Mouse (Mus musculus) lung, embryonic 16.5 days (tissue): ENCODE data around the gene Gm47995. TPM values are rescaled to one million over a fixed set of nuclear protein-coding genes. Genes with fewer than 3 reads are reported as not detected.
A peak's percentile ranks its signal among the peaks of the same experiment; 100 is the strongest.

Source experiments
- ATAC-seq: fragments of 200-750 bp; cut with Nextera tagmentation; 2 replicates; pipeline ENCODE4 v1.8.0; 2017; ENCODE audit warnings: low read depth, mild to moderate bottlenecking, moderate library complexity
- H3K27ac ChIP-seq: fragments of 300-500 bp; sonication (generic); 2 replicates; pipeline ENCODE4 v1.5.1; 2014; ENCODE audit warnings: mild to moderate bottlenecking, control low read depth, low read length
- H3K27me3 ChIP-seq: fragments of 300-500 bp; sonication (generic); 2 replicates; pipeline ENCODE4 v1.6.1; 2014; ENCODE audit warnings: low read depth, low read length, mixed read lengths; ENCODE audit not compliant: control insufficient read depth, insufficient read depth
- H3K36me3 ChIP-seq: fragments of 300-500 bp; sonication (generic); 2 replicates; pipeline ENCODE4 v1.6.1; 2014; ENCODE audit warnings: low read length; ENCODE audit not compliant: control insufficient read depth, insufficient read depth
- H3K4me1 ChIP-seq: fragments of 300-500 bp; sonication (generic); replicated peaks from 2 replicates; pipeline ENCODE4 v1.6.1; 2014; ENCODE audit warnings: low read length, mixed read lengths; ENCODE audit not compliant: control insufficient read depth, insufficient read depth
- H3K4me2 ChIP-seq: fragments of 300-500 bp; sonication (generic); 2 replicates; pipeline ENCODE4 v1.6.1; 2014; ENCODE audit warnings: low read depth, low read length, control low read depth
- H3K4me3 ChIP-seq: fragments of 300-500 bp; sonication (generic); 2 replicates; pipeline ENCODE4 v1.5.1; 2014; ENCODE audit warnings: mild to moderate bottlenecking, low read length, control low read depth
- H3K9ac ChIP-seq: fragments of 300-500 bp; sonication (generic); 2 replicates; pipeline ENCODE4 v1.6.1; 2014; ENCODE audit warnings: low read length, control low read depth
- H3K9me3 ChIP-seq: fragments of 300-500 bp; sonication (generic); 2 replicates; pipeline ENCODE4 v1.6.1; 2016; ENCODE audit warnings: low read length; ENCODE audit not compliant: control insufficient read depth
- WGBS: fragments of 180-500 bp; shearing (Covaris S2); extraction: QIAGEN DNeasy Blood & Tissue Kit; methylation state at CpG from one replicate; pipeline ENCODE4 v1.1.7; 2014; 5-methylcytosine and 5-hydroxymethylcytosine counted together
- polyA plus RNA-seq: library from polyadenylated mRNA; unstranded; fragments of >200 nt; fragmentation: Nextera tagmentation; extraction: Ambion mirVana; gene quantifications from 2 replicates; pipeline ENCODE4 v1.2.1, GENCODE M21; 2015

Gm47995 gene
- polyA plus RNA-seq, 1 experiment from 2014 or later, result not detected

GRCm38 (mm10) chr1:151220098-151220497 is 21.9 kb downstream of the Gm47995 start:
- Histone ChIP-seq H3K9ac (no peak overlapping the region), H3K9me3 (no peaks in the 10 kb centered on the region), H3K4me3 (no peak overlapping the region), H3K27me3 (no peaks in the 10 kb centered on the region), H3K27ac (no peak overlapping the region), H3K4me1 (no peaks in the 10 kb centered on the region), H3K36me3 (no peaks in the 10 kb centered on the region), H3K4me2 (no peak overlapping the region)
- 73% methylated on average over 7 of the region's 7 CpGs for WGBS
- no peak for ATAC-seq

DNA sequence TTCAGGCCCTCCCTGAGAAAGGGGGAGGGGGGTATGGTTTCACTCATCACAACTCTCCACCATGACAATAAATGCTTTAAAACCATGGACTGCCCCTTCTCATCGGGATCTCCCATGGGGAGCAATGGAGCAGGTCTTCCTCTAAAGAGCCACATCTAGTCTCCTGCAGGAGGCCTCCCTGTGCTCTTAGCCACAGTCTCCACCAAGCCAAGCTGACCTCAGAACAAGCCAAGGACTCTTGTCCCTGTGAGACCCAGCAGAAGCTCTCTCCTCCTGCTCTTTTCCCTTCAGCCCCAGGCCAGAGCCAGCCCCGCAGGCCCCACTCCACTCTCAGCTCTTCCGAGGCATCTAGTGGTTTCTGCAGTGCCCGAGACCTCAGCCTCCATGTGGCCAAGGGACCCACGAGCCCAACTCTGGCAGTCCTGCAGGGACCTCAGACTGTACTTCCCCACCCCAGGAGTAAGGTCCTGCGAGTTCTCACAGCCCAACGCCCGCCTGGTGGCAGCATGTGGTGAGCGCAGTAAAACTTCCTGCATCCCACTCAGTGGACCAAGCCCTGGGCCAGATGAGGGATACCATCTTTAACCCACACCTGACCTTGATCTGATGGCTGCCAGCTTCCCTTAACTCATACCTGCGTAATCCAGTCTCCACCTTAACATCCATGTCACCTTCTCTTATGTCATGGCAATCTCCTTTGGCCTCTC is 24.5 kb downstream of the Gm47995 start:
- H3K36me3 ChIP-seq, result no peaks in the 10 kb centered on the region
- no peak for ATAC-seq
- no peak overlapping the region for H3K9ac ChIP-seq
- H3K4me3 ChIP-seq, result no peak overlapping the region
- H3K27me3 ChIP-seq, result no peaks in the 10 kb centered on the region
- H3K27ac ChIP-seq, result no peak overlapping the region
- WGBS, result 77% methylated on average over 10 of the region's 10 CpGs
- no peak overlapping the region for H3K4me2 ChIP-seq
- H3K9me3 ChIP-seq, result no peaks in the 10 kb centered on the region
- H3K4me1 ChIP-seq, result no peaks in the 10 kb centered on the region

DNA sequence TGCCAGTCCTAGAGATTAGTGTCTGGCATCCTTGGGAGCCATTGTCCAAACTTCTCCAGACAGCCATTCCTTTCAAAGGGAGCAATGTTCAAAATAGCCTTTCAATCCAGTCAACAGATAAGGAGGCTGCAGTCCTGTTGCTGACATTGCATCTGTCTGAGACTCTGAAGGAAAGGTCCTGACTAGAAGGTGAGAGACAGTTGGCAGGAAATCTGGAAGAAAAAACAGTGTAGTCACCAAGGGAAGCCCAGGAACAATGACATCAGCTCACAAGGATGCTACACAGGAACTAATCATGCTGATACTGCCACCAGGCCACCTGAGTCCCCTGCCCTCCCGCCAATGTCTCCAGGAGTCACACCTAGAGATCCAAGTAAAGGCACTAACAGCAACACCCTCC is 25.1 kb downstream of the Gm47995 start:
- Histone ChIP-seq H3K4me1 (no peaks in the 10 kb centered on the region), H3K36me3 (no peaks in the 10 kb centered on the region), H3K27me3 (no peaks in the 10 kb centered on the region), H3K4me3 (no peak overlapping the region), H3K4me2 (no peak overlapping the region), H3K9ac (no peak overlapping the region), H3K27ac (no peak overlapping the region), H3K9me3 (no peaks in the 10 kb centered on the region)
- 33% methylated on average over 1 of the region's 1 CpGs for WGBS
- ATAC-seq, result no peak

DNA sequence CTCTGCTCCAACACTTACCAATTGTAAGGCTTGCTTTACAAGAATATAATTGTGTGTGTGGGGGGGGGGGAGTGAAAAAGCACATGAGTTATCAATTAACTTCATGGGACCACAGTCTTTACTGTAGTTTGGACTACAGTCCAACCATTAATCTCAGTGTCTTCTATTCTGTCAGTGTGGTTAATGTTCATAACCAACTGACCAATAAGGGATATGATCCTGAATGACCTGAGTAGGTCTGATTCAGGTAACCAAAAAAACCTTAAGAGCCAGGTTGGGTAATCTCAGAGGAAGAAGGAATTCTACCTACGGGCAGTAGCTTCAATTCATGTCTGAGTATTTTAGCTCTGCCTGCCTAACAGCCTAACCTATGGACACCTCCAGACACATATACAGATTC is 26.3 kb downstream of the Gm47995 start:
- ATAC-seq, result no peak

DNA sequence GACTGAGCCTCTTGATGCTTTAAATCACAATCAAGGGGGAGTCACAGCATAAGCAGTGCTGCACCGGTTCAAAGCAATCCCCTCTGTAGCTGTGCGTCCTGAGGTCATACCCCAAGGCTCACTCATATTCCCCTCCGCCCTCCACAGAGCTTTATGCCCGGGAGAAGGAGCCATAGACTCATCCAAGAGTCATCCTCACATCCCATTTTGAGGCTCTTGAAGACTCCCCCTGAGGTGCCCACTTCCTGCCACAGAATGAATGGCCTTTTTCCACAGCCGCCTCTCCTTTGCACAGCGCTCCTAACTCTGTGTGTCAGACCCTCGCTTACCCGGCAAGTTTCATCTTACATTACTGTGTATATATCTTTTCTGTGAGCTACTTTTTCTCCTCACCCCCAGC is 29.3 kb downstream of the Gm47995 start:
- Histone ChIP-seq H3K9me3 (no peaks in the 10 kb centered on the region), H3K4me1 (no peaks in the 10 kb centered on the region), H3K27me3 (no peaks in the 10 kb centered on the region), H3K4me3 (no peak overlapping the region), H3K27ac (no peak overlapping the region), H3K9ac (no peak overlapping the region), H3K36me3 (no peaks in the 10 kb centered on the region), H3K4me2 (no peak overlapping the region)
- ATAC-seq, result no peak
- WGBS, result 65% methylated on average over 8 of the region's 8 CpGs

More for the DNA sequence above, 26.3 kb downstream of the Gm47995 start:
- Histone ChIP-seq H3K4me3 (no peak overlapping the region), H3K36me3 (no peaks in the 10 kb centered on the region), H3K4me2 (no peak overlapping the region), H3K9ac (no peak overlapping the region), H3K9me3 (no peaks in the 10 kb centered on the region), H3K27me3 (no peaks in the 10 kb centered on the region), H3K4me1 (no peaks in the 10 kb centered on the region), H3K27ac (no peak overlapping the region)
- 93% methylated on average over 1 of the region's 1 CpGs for WGBS

- 68% methylated on average over 1 of the region's 1 CpGs for WGBS
- no peak for ATAC-seq
Measured at GRCm38 (mm10) chr1:151228320-151228989, 30.2 kb downstream of the Gm47995 start.

DNA sequence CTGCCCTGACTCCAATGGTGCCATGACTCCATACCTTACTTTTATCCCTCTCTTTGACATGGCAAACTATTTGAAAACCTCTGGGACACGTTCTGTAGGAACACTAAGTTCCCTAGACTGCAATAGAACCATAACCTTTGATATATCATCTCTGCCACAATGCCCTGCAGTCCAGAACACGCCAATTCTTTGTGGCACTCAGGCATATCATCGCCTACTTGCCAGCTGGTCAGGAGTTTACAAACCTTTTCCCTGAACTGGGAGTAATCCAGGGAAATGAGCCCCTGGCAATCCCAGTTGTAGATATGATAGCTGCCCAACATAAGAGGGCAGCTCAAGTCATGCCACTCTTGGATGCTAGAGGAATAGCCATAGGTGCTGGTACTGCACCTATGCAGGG is 34.1 kb downstream of the Gm47995 start:
- WGBS, result 80% methylated on average over 3 of the region's 3 CpGs
- Histone ChIP-seq H3K9ac (no peak overlapping the region), H3K27me3 (no peaks in the 10 kb centered on the region), H3K36me3 (no peaks in the 10 kb centered on the region), H3K4me2 (no peak overlapping the region), H3K27ac (no peak overlapping the region), H3K9me3 (no peaks in the 10 kb centered on the region), H3K4me1 (peaks cover 11% of the 10 kb centered on the region; the same call in 1 of the 2 replicates), H3K4me3 (no peak overlapping the region)
- no peak for ATAC-seq

More at GRCm38 (mm10) chr1:151228320-151228989, 30.2 kb downstream of the Gm47995 start:
- Histone ChIP-seq H3K4me1 (no peaks in the 10 kb centered on the region), H3K27me3 (no peaks in the 10 kb centered on the region), H3K4me2 (no peak overlapping the region), H3K4me3 (no peak overlapping the region), H3K9ac (no peak overlapping the region), H3K9me3 (no peaks in the 10 kb centered on the region), H3K27ac (no peak overlapping the region), H3K36me3 (no peaks in the 10 kb centered on the region)

DNA sequence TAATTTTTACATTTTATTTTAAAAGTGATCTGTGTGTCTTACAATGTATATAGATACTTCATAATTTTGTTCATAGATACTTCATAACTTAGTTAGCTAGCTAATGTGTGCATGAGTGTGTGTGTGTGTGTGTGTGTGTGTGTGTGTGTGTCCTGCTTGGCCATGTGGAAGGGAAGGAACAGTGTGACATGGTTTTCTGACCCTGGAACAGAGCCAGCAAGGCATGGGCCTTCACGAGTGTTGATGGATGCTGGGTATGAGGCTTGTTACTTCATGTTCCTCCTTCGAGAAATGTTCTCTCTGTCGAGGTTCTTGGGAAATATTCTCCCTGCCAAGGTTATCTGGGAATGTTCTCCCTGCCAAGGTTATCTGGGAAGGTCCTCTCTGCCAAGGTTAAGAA is 35.5 kb downstream of the Gm47995 start:
- Histone ChIP-seq H3K27ac (no peak overlapping the region), H3K4me1 (peaks cover 13% of the 10 kb centered on the region; the same call in 1 of the 2 replicates), H3K27me3 (no peaks in the 10 kb centered on the region), H3K4me2 (no peak overlapping the region), H3K9ac (no peak overlapping the region), H3K4me3 (no peak overlapping the region), H3K9me3 (no peaks in the 10 kb centered on the region), H3K36me3 (no peaks in the 10 kb centered on the region)
- ATAC-seq, result no peak
- WGBS, result 53% methylated on average over 3 of the region's 3 CpGs

DNA sequence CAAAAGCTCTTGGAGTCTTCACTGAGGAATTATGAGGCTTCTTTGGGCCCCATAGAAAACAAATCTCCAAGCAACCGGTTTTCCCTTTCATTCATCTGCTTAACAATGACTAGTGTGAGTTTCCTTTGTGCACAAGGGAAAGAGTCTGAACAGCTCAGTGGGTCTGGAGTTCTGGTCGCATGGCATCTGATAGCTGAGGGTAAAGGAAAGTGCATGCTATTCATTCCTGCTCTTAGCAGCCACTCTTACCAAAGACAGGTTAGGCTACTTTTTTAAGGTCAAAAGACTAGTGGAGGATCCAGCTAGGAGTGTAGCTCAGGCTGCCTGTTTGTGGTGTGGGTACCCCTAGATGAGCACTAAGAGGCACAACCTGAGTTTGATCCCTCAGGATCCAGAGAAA is 37.3 kb downstream of the Gm47995 start:
- Histone ChIP-seq H3K4me2 (no peak overlapping the region), H3K36me3 (no peaks in the 10 kb centered on the region), H3K27ac (0 out of 2 replicates have a peak overlapping the region, but pooled peaks have one; percentile 24), H3K9me3 (peaks cover 5% of the 10 kb centered on the region; the same call in 1 of the 2 replicates), H3K4me1 (peaks cover 13% of the 10 kb centered on the region; the same call in 1 of the 2 replicates), H3K9ac (no peak overlapping the region), H3K4me3 (no peak overlapping the region), H3K27me3 (no peaks in the 10 kb centered on the region)
- WGBS, result 47% methylated on average over 2 of the region's 2 CpGs
- peak; percentile 41 for ATAC-seq
